ENCODE assay signal across 9 mouse cellular contexts in genomic region chr10:120271318-120271717, GRCm38 (mm10). TPM values are rescaled to one million over a fixed set of nuclear protein-coding genes. Genes with fewer than 3 reads are reported as not detected.
DNase-seq lines count a peak whose midpoint lies in the region; ATAC-seq lines count a peak whose summit lies in the region.
"Had no signal": no experiment of that assay in that cellular context is flagged by ENCODE, and none has a peak within 500 bp of the region (broad histone marks: within the 10 kb centered on the region; RNA-seq: fewer than 3 reads in every experiment).

No protein-coding gene starts in this region.

- H3K4me1 ChIP-seq in liver, embryonic 11.5 days (replicated peaks; ENCODE audit: control insufficient read depth, insufficient read depth, low read length) = peaks cover 9% of the 10 kb centered on the region; the same call in 1 of the 2 replicates
- H3K4me1 ChIP-seq in forebrain, embryonic 11.5 days (replicated peaks; ENCODE audit: control insufficient read depth, insufficient read depth, low read length) = peaks cover 11% of the 10 kb centered on the region
- H3K4me1 ChIP-seq in limb, embryonic 13.5 days = peaks cover 63% of the 10 kb centered on the region

- no peaks in the 10 kb centered on the region for H3K27me3 ChIP-seq in liver, embryonic 11.5 days (replicated peaks; ENCODE audit: control insufficient read depth, insufficient read depth, low read length)
- H3K27me3 ChIP-seq in forebrain, embryonic 11.5 days (ENCODE audit: control insufficient read depth, insufficient read depth, low read length) = no peaks in the 10 kb centered on the region
- no peaks in the 10 kb centered on the region for H3K27me3 ChIP-seq in limb, embryonic 13.5 days

- no peak for DNase-seq in liver, embryonic 11.5 days (ENCODE audit: low spot score)
- DNase-seq in liver = no peak
- no peak for DNase-seq in forebrain, embryonic 11.5 days (ENCODE audit: low spot score)
- DNase-seq in gastrocnemius, postnatal 14 days = no peak
- no peak for DNase-seq in kidney, adult 18-20 months
- DNase-seq in adrenal gland, adult 2 months = no peak
- DNase-seq: layer of hippocampus, adult 9-11 months had no signal

- H3K36me3 ChIP-seq in liver, embryonic 11.5 days (ENCODE audit: control insufficient read depth, insufficient read depth, low read length) = no peaks in the 10 kb centered on the region
- no peaks in the 10 kb centered on the region for H3K36me3 ChIP-seq in forebrain, embryonic 11.5 days (ENCODE audit: control insufficient read depth, insufficient read depth, low read length)
- no peaks in the 10 kb centered on the region for H3K36me3 ChIP-seq in limb, embryonic 13.5 days

- no peak overlapping the region for H3K4me3 ChIP-seq in liver, embryonic 11.5 days (ENCODE audit: low read depth, low read length)
- no peak overlapping the region for H3K4me3 ChIP-seq in forebrain, embryonic 11.5 days (ENCODE audit: low read depth, low read length)
- H3K4me3 ChIP-seq in limb, embryonic 13.5 days = no peak overlapping the region

- H3K4me2 ChIP-seq in liver, embryonic 11.5 days = peak overlapping the region; percentile 60
- H3K4me2 ChIP-seq in forebrain, embryonic 11.5 days (ENCODE audit: low read depth, low read length, severe bottlenecking) = no peak overlapping the region
- peak overlapping the region; percentile 58 for H3K4me2 ChIP-seq in limb, embryonic 13.5 days (replicated peaks)

- ATAC-seq in liver, embryonic 11.5 days (replicated peaks; ENCODE audit: low FRiP score) = no peak
- peak; percentile 28; the same call in 1 of the 2 replicates for ATAC-seq in forebrain, embryonic 11.5 days (replicated peaks; ENCODE audit: low FRiP score)
- ATAC-seq in limb, embryonic 13.5 days (ENCODE audit: low FRiP score, low read depth) = no peak
- ATAC-seq in monocyte, adult 5-6 weeks (replicated peaks; ENCODE audit: insufficient number of reproducible peaks, low FRiP score, low TSS enrichment, poor library complexity, severe bottlenecking) = 0 out of 2 replicates have a peak, but pooled peaks have one; percentile 15

- no peak overlapping the region for H3K9ac ChIP-seq in liver, embryonic 11.5 days (ENCODE audit: low read depth, low read length)
- H3K9ac ChIP-seq in forebrain, embryonic 11.5 days (ENCODE audit: low read length) = peak overlapping the region; percentile 10; the same call in 1 of the 2 replicates
- H3K9ac ChIP-seq in limb, embryonic 13.5 days = no peak overlapping the region

- intact Hi-C loops in gastrocnemius, postnatal 14 days (cut with DNase I; ENCODE audit: low total_unique reads) = no loop called here

- WGBS in liver, embryonic 11.5 days = 44% methylated on average over 6 of the region's 6 CpGs
- 83% methylated on average over 6 of the region's 6 CpGs for WGBS in forebrain, embryonic 11.5 days
- WGBS in limb, embryonic 13.5 days = 62% methylated on average over 6 of the region's 6 CpGs

- H3K27ac ChIP-seq in liver, embryonic 11.5 days (ENCODE audit: low read depth, low read length) = no peak overlapping the region
- no peak overlapping the region for H3K27ac ChIP-seq in forebrain, embryonic 11.5 days (ENCODE audit: low read depth, low read length)
- H3K27ac ChIP-seq in limb, embryonic 13.5 days = peak overlapping the region; percentile 87; the same call in 1 of the 2 replicates

- no peaks in the 10 kb centered on the region for H3K9me3 ChIP-seq in liver, embryonic 11.5 days (ENCODE audit: control insufficient read depth, low read length)
- no peaks in the 10 kb centered on the region for H3K9me3 ChIP-seq in forebrain, embryonic 11.5 days (ENCODE audit: control insufficient read depth, low read length)
- 0 out of 2 replicates have a peak, but pooled peaks cover 3% of the 10 kb centered on the region for H3K9me3 ChIP-seq in limb, embryonic 13.5 days

RNA-seq across cellular contexts. Expression of gene Llph, which starts 44.4 kb away (rescaled TPM):
- 86.5 and 92.3 TPM in 2 replicates for polyA plus RNA-seq in liver, embryonic 11.5 days (2014; fragmentation: Nextera tagmentation; extraction: Ambion mirVana)
- 57.6 and 59.0 TPM in 2 replicates for polyA plus RNA-seq in forebrain, embryonic 11.5 days (2014; fragmentation: Nextera tagmentation; extraction: Ambion mirVana)
- polyA plus RNA-seq in limb, embryonic 13.5 days (2015; fragmentation: Nextera tagmentation; extraction: Ambion mirVana) = 48.5 and 50.7 TPM in 2 replicates
- 57.4 to 79.1 TPM (median 74.2 TPM) in 3 replicates for total RNA-seq in monocyte, adult 5-6 weeks (2017)
- 10 to 100 TPM; 12.2 to 15.1 TPM for total RNA-seq in gastrocnemius, postnatal 14 days (2021)
- total RNA-seq in adrenal gland, adult 2 months (2021) = 10 to 100 TPM; 22.6 to 32.1 TPM
- 1.6 and 2.8 TPM in 2 replicates for polyA plus RNA-seq in adrenal gland, adult 2 months (2012; rRNA removed)

Comparison
In these comparisons a context has a peak if more than half of its experiments do, and no peak if none do; other contexts are left out.
1. ATAC-seq: peak in forebrain, embryonic 11.5 days (single experiment) and monocyte, adult 5-6 weeks (single experiment); none in liver, embryonic 11.5 days (single experiment) and limb, embryonic 13.5 days (single experiment).
2. RNA of gene Llph, which starts 44.4 kb away (polyA plus RNA-seq): 86.5 to 92.3 TPM in liver, embryonic 11.5 days, 57.6 to 59.0 TPM in forebrain, embryonic 11.5 days and 48.5 to 50.7 TPM in limb, embryonic 13.5 days; 1.6 to 2.8 TPM in adrenal gland, adult 2 months; every median in the first group is over 10 times any median in the second.